Mouse (Mus musculus): Measurements from ENCODE around the gene Arrdc2.

Gene Arrdc2

GRCm38 (mm10) chr8:70863956-70864711 lies 24.6 kb upstream of the Arrdc2 start:
- no peak for DNase-seq

DNA sequence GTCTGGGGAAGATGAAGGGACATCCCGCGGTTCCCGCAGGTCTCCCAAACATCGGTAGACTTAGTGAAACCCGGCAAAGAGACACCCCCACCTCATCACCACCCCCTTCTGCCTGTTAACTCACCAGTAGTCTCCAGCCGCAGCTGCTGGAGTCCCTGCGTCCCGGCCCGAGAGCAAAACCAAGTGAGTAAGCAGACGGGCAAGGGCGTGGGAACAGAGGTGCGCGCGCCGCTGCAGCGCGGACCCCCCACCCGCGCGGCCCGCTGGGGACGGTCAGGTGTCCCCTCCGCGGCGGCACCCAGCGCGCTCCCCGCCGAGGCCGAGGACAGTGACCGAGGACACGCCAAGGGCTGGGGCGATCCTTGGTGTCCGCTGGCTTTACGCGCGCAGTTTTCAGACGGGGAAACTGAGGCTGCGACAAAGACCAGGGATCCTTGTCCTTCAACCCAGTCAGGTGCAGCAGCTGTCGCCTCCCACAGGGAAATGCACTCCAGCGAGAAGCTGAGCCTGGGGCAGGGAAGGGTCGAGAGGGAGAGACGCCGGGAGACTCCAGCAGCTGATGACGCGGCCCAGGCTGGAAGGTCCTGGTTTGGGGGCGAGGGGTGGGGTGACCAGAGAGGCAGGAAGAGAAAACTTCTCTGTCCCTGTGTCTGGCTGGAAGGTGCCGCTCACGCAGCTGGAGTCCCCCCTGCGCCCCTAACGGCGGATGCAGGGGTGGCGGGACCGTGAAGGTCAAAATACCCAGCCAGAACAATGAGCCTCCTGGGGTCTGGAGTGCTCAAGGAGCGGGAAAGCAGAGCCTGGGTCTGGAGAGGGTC lies 23.5 kb upstream of the Arrdc2 start, which contains the start of gene Kcnn1:
Kcnn1 (minus strand) TSS at position 435 of the 818 bp plus-strand sequence.
- DNase-seq = peak; percentile 38

- DNase-seq = no peak
Observed at GRCm38 (mm10) chr8:70857516-70857915, 18.0 kb upstream of the Arrdc2 start.

- peak; percentile 81 for DNase-seq
Observed at GRCm38 (mm10) chr8:70856541-70857197, 17.1 kb upstream of the Arrdc2 start.

GRCm38 (mm10) chr8:70856028-70856427 lies 16.5 kb upstream of the Arrdc2 start:
- DNase-seq = no peak

DNA sequence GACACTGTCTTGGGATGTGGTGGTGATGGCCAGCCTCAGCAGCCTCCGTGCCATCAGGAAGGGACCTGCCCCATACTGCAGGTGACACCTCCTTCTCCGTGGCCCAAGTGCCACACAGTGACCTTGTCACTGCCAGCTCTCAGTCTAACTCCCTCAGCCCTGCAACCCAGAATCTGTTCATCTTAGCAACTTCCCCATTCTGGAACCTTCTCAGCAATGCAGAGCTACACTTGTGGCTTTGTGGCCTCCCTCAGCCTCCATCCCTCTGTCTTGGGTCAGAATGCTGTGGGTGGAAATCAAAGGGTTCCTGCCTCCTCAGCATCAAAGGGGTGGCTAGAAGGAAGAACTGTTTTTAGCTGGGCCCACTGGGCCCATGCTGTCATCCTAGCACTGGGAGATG lies 14.3 kb upstream of the Arrdc2 start:
- no peak for DNase-seq

DNA sequence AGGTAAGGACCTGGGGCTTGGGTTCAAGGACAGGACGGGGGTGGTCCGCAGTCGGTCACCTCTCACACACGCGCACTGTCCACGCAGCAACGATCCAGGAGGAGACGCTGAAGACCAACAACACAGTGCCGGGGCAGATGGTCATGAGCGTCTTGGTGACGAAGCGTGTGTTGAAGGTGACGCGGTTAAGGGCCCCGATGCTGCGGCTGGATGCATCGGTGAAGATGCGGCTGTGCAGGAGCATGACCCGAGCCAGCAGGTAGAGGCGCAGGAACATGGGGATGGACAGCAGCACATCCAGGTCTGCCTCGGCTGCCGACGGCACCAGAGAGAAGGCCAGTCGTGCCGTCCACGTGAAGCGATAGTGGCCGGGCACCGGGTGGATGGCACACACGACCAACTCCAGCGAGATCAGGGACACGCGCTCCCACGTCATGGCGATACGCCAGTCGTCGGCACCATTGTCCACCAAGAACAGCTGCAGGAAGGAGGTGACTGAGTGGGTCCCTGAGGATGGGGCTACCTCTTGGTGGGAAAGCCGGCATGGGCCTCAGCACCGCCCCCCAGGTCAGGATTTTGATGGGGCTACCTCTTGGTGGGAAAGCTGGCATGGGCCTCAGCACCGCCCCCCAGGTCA lies 13.2 kb upstream of the Arrdc2 start:
- DNase-seq = no peak

GRCm38 (mm10) chr8:70851837-70852236 lies 12.3 kb upstream of the Arrdc2 start:
- DNase-seq = no peak

- no peak for DNase-seq
Observed at GRCm38 (mm10) chr8:70850947-70851346, 11.4 kb upstream of the Arrdc2 start.

- no peak for DNase-seq
Observed at GRCm38 (mm10) chr8:70850132-70850845, 10.8 kb upstream of the Arrdc2 start.

GRCm38 (mm10) chr8:70849333-70849990 lies 9.9 kb upstream of the Arrdc2 start:
- DNase-seq = no peak

- no peak for DNase-seq
Observed at GRCm38 (mm10) chr8:70846371-70847154, 7.0 kb upstream of the Arrdc2 start.

GRCm38 (mm10) chr8:70845108-70845507 lies 5.6 kb upstream of the Arrdc2 start:
- no peak for DNase-seq

GRCm38 (mm10) chr8:70844523-70844922 lies 5.0 kb upstream of the Arrdc2 start:
- DNase-seq = peak; percentile 94

DNA sequence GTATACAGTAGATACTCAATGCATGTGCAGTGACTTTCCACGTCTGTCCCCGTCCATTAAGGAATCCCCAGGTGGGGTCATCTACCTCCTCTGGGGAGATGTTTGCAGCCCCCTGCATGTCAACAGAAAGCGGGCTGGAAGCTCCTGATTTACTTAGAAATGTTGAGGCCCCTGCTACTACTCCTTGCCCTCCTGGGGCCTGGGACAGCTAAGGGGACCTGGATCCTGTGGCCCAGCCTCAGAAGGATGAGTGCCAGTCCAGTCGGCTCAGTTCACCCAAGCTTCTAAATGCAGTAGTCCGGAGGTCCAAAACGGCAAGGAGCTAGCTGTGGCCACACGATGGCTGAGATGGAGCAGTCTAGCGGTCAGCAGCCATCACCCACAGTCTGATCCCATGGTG lies 4.4 kb upstream of the Arrdc2 start:
- DNase-seq = no peak

DNA sequence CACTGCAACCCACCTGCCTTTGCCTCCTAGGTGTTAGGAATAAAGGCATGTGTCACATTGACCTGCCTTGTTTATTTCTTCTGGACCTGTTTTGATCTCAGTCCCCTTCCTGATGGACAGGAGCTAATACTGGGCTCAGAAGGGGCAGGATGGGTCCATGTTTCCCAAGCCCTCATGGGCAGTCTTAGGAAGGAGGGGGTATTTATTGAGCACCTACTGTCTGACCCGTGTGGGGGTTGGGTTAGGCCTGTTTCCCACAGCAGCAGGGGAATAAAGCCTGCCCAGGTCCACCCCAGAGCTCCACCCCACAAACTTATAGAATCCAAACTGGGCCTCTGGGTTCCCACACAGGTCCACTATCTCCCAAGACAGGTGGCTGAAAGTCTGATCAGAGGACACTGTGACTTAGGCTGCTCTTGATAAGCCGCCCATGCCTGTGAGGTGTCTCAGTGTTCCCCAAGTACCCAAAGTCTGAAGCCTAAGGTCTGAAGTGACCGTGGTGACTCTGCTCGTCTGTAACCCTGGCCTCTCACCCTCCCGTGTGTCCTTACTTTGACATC lies 3.8 kb upstream of the Arrdc2 start:
- DNase-seq = no peak

GRCm38 (mm10) chr8:70842484-70842883 lies 3.0 kb upstream of the Arrdc2 start:
- no peak for DNase-seq

- DNase-seq = peak; percentile 93
Observed at GRCm38 (mm10) chr8:70841147-70842072, 1.9 kb upstream of the Arrdc2 start.

GRCm38 (mm10) chr8:70840590-70840989 lies 1.1 kb upstream of the Arrdc2 start:
- no peak for DNase-seq

Data from lung, postnatal 10 days (tissue).